Mouse (Mus musculus) heart, adult 2 months (tissue): ENCODE results near the gene Slc6a9.

ENCODE experiments used
- CTCF ChIP-seq: fragments of 200-600 bp; IDR thresholded peaks from 2 replicates; pipeline ENCODE4 v1.8.1; 2022; ENCODE audit warnings: antibody characterized with exemption, mild to moderate bottlenecking, moderate library complexity
- EP300 ChIP-seq: fragments of 200-500 bp; IDR thresholded peaks from 2 replicates; pipeline ENCODE4 v1.6.1; 2011; ENCODE audit warnings: low read depth, low read length, control low read depth; ENCODE audit not compliant: insufficient read depth
- POLR2A ChIP-seq: fragments of 200-500 bp; IDR thresholded peaks from 2 replicates; pipeline ENCODE4 v1.6.1; 2011; ENCODE audit warnings: mild to moderate bottlenecking, low read depth, low read length, control low read depth; ENCODE audit not compliant: insufficient read depth

DNA sequence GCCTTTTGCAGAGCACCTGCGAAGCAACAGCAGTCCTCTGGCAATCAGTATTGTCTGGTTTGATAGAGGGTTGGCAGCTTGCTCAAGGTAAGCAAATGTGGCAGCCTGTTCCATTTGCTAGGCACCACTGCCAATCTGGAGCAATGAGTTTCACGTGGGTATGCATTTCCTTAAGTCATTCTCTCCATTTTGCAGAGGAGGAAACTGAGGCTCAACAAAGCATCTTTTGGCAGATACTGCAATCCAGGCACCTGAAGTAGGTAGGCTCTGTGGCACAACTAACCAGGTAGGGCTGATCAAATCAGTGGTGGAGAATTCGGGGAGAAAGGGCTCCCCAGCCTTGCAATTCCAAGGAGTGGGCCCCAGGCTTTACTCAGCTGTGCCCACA lies at the start of gene Slc6a9:
- TF ChIP-seq CTCF (no peak), POLR2A (no peak), EP300 (no peak)
